Mouse (Mus musculus) 3134 (cell line): ENCODE results near the gene Unkl.
A peak's percentile ranks its signal among the peaks of the same experiment; 100 is the strongest.

Experiments used
- DNase-seq: peaks from one replicate; pipeline ENCODE4 v3.0.0-alpha.2; 2011; ENCODE audit warnings: low spot score; ENCODE audit not compliant: insufficient read length; ENCODE audit errors: extremely low read depth

The Unkl gene

GRCm38 (mm10) chr17:25188150-25189031 lies at the start of gene Unkl:
TSS of gene Unkl (plus strand) at chr17:25188397.
- peak; percentile 68 for DNase-seq

DNA sequence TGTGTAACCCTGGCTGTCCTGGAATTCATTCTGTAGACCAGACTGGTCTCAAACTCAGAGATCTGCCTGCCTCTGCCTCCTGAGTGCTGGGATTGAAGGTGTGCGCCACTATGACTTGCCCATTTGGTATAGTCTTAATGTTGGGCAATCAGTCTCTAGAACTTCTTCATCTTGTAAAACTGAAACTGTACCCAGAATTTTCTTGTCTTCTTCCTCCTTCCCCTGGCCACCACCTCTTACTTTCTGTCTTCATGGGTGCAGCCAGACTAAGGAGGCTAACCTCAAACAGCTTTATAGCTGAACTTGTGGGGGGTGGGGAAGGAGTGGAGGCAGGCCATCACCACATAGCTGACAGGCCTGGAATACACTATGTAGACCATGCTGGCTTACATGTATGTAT lies 49.4 kb upstream of the Unkl start:
- no peak for DNase-seq

DNA sequence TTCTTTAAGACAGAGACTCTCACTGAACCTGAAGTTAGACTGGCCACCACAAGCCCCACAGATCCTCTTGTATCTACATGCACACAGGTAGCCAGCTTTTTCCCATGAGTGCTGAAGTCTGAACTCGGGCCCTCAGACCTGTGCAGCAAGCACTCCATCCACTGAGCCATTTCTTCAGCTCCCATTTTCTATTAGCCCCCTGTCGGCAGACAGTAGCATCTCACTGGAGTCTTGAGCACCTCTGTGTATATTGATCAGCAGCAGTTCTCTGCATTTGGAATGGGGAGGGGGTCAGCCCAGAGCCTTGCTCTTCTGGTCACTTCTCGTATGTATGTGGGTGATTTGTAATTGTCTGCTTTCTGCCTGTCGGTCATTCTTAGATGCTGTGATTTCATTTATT lies 48.2 kb upstream of the Unkl start:
- DNase-seq = no peak

GRCm38 (mm10) chr17:25162161-25162560 lies 26.0 kb upstream of the Unkl start, which contains the start of gene Ccdc154:
TSS of gene Ccdc154 (plus strand) at chr17:25162461.
- DNase-seq = no peak

DNA sequence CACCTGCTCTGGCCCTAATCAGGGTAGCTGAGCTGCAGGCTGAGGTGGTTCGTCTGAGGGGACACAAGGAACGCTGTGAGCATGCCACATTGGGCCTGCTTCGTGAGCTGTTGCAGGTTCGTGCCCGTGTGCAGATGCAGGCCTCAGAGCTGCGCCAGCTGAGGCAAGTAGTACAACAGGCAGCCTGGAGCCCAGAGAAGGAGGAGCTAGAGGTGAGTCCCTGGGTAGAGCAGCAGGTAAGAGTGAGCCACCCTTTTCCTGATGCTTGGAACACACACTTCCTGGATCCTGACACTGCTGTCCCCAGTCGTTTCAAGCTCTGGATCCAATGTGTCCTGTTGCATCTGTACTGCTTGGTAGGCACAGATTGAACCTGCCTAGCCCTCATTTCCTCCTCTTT lies 24.8 kb upstream of the Unkl start:
- DNase-seq = no peak

- DNase-seq = no peak
Observed at GRCm38 (mm10) chr17:25164770-25165169, 23.4 kb upstream of the Unkl start.

DNA sequence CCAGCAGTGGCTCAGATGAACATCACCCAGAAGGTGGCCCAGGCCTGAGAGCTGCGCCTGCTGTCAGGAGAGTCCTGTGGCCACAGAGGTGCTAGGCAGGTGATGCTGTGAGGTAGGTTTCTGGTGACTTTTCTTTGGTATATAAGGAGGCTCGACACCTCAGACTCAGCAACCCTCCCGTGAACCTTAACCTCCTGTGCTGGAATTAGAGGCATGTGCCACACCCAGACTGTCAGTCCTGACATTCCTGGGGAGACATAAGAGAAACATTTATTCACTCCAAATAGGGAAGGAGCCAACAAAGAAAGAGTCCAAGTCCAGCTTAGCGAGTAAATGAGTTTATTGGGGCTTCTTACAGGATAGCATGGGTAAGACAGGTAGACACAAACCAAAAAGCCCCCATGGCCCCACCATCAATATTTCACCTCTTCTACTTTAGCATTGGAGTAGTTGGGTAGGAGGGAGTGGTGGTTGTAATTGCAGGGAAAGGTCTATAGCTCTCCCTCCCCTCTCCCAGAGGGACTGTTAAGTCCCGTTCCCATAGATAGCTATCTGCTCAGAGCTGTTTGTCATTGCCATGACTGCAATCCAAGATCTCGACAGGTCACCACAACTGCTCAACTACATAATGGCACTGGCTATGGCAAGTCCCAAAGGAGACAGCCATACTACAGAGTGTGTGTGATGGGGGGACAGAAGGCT lies 22.1 kb upstream of the Unkl start:
- DNase-seq = no peak

DNA sequence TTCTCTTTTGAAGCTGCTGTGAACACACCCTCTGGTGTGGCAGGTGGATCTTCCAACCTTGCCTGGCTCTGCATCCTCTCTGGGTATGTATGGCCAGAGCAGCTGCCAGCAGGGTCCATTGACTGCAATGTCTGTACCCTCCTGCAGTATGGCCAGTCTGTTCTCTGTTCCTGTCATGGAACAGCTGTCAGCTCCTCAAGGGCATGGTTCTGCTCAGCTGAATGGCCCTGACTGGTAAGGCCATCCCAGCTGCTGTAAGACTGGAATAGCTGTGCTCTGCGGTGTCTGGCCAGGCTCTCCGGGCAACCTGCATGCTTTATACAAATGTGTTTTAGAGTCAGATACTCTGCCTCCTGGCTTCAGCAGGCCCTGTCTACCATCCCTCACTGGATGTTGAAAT lies 18.5 kb upstream of the Unkl start:
- no peak for DNase-seq

GRCm38 (mm10) chr17:25172558-25172957 lies 15.6 kb upstream of the Unkl start:
- DNase-seq = no peak

- DNase-seq = no peak
Observed at GRCm38 (mm10) chr17:25175411-25175810, 12.8 kb upstream of the Unkl start, which contains the start of gene Gm38655. TSS of gene Gm38655 (minus strand) at chr17:25175471.

DNA sequence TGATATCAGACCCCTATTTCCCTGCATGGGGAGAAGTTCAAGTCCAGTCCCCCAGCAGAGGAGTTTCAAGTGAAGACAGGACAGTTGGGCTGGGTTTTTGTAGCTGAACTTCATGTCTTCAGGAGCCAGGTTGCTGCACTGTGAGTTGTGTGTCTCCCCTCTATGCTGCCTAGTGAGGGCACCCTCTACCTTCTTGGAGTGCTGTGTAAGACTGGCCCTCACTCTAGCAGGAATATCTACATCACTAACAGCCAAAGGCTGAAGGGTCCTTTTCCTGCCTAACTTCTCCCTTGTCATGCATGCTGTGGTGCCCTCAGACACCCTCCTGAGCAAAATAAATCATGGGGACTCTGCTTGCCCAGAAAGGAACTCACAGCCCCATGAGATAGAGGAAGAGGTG lies 5.0 kb upstream of the Unkl start:
- DNase-seq = no peak

GRCm38 (mm10) chr17:25184129-25184691 lies 4.0 kb upstream of the Unkl start, which contains the start of gene BC003965:
TSS of gene BC003965 (plus strand) at chr17:25184554.
- peak; percentile 94 for DNase-seq

GRCm38 (mm10) chr17:25184961-25185360 lies 3.2 kb upstream of the Unkl start:
- DNase-seq = no peak

- no peak for DNase-seq
Observed at GRCm38 (mm10) chr17:25187784-25188149, 430 bp upstream of the Unkl start.

DNA sequence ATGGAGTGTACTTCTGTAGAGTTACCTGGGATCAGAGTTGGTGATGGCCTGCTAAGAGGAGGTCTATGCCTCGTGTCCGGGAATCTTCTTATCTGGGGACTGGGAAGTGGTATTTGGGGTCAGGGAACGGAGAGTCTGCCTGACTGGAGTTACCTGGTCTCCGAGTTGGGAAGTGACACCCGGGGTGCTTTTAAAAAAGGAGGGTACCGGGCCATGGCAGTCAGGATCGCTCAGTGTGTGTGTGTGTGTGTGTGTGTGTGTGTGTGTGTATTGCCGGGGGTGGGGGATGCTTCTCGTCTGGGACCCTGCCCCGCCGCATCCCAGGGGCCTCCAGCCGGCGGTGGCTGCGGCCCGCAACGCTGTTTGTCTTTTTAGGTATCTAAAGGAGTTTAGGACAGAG lies 894 bp downstream of the Unkl start:
- DNase-seq = no peak

GRCm38 (mm10) chr17:25202401-25202800 lies 14.2 kb downstream of the Unkl start:
- DNase-seq = no peak

GRCm38 (mm10) chr17:25210006-25210405 lies 21.8 kb downstream of the Unkl start:
- DNase-seq = no peak

GRCm38 (mm10) chr17:25210680-25211466 lies 22.7 kb downstream of the Unkl start:
- DNase-seq = peak; percentile 63

DNA sequence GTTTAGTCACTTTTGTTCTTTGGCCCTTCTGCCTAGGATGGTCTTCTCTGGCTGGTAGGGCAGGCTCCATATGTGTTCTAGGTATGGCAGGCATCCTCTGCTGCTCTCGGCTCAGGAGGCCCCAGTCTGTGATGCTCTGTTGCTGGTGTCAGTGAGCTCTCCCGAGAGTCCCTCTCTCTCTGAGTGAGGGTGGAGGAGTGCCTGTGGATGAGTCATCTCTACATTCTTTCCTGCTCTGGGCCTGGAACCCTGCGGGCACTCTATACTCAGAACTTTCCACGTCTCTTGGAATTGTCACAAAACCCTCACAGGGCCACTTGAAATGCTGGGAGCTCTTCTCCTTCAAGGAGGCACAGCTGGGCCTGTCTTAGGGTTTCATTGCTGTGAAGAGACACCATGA lies 23.5 kb downstream of the Unkl start:
- DNase-seq = peak; percentile 64

DNA sequence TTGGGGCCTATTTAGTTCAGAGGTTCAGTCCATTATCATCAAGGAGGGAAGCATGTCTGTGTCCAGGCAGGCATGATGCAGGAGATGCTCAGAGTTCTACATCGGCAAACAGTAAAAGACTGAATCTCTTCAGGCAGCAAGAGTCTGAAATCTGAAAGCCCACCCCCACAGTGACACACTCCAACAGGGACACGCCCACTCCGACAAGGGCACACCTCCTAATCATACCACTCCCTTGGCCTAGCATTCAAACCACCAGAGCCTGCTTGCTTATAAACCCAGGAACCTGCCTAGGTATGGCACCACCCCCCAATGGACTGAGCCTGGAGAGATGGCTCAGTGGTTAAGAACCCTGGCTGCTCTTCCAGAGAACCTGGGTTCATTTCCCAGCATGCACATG lies 27.2 kb downstream of the Unkl start:
- DNase-seq = no peak

GRCm38 (mm10) chr17:25218967-25219366 lies 30.8 kb downstream of the Unkl start:
- no peak for DNase-seq
